Mouse (Mus musculus) lung, postnatal 0 days (tissue): ENCODE results near the gene Txndc9. TPM values are rescaled to one million over a fixed set of nuclear protein-coding genes. Genes with fewer than 3 reads are reported as not detected.
"Not testable (repeated sequence)": the region's sequence is repeated elsewhere in the genome, so short reads cannot be mapped to it uniquely, and the experiment has no call there.

Experiments used
- ATAC-seq: fragments of 200-750 bp; cut with Nextera tagmentation; 2 replicates; pipeline ENCODE4 v1.8.0; 2017; ENCODE audit warnings: moderate library complexity
- DNase-seq: peaks from one replicate; pipeline ENCODE4 v3.0.0-alpha.2; 2016; ENCODE audit warnings: low spot score
- H3K27ac ChIP-seq: fragments of 300-500 bp; sonication (generic); 2 replicates; pipeline ENCODE4 v1.5.1; 2014; ENCODE audit warnings: antibody characterized with exemption, mild to moderate bottlenecking, low read length, mixed read lengths
- H3K27me3 ChIP-seq: fragments of 300-500 bp; sonication (generic); replicated peaks from 2 replicates; pipeline ENCODE4 v1.6.1; 2014; ENCODE audit warnings: low read length, mixed read lengths; ENCODE audit not compliant: insufficient read depth
- H3K36me3 ChIP-seq: fragments of 300-500 bp; sonication (generic); 2 replicates; pipeline ENCODE4 v1.6.1; 2014; ENCODE audit warnings: low read length, mixed read lengths; ENCODE audit not compliant: insufficient read depth
- H3K4me1 ChIP-seq: fragments of 300-500 bp; sonication (generic); 2 replicates; pipeline ENCODE4 v1.6.1; 2014; ENCODE audit warnings: antibody characterized with exemption, low read depth, low read length, mixed read lengths; ENCODE audit not compliant: insufficient read depth
- H3K4me2 ChIP-seq: fragments of 300-500 bp; sonication (generic); replicated peaks from 2 replicates; pipeline ENCODE4 v1.6.1; 2014; ENCODE audit warnings: low read depth, mild to moderate bottlenecking, low read length, moderate library complexity, mixed read lengths
- H3K4me3 ChIP-seq: fragments of 300-500 bp; sonication (generic); 2 replicates; pipeline ENCODE4 v1.5.1; 2014; ENCODE audit warnings: low read depth, low read length
- H3K9ac ChIP-seq: fragments of 300-500 bp; sonication (generic); replicated peaks from 2 replicates; pipeline ENCODE4 v1.6.1; 2014; ENCODE audit warnings: low read depth, mild to moderate bottlenecking
- H3K9me3 ChIP-seq: fragments of 300-500 bp; sonication (generic); 2 replicates; pipeline ENCODE4 v1.6.1; 2016; ENCODE audit warnings: low read length, mixed read lengths
- CTCF ChIP-seq: IDR thresholded peaks from 2 replicates; pipeline ENCODE4 v1.5.1; 2016; ENCODE audit warnings: antibody characterized with exemption, mild to moderate bottlenecking
- EP300 ChIP-seq: IDR thresholded peaks from 2 replicates; pipeline ENCODE4 v1.6.1; 2016; ENCODE audit warnings: antibody characterized with exemption, mild to moderate bottlenecking, control low read depth
- WGBS: fragments of 180-500 bp; shearing (Covaris S2); extraction: QIAGEN DNeasy Blood & Tissue Kit; methylation state at CpG from one replicate; pipeline ENCODE4 v1.1.7; 2014; 5-methylcytosine and 5-hydroxymethylcytosine counted together
- polyA plus RNA-seq: library from polyadenylated mRNA; unstranded; fragments of >200 nt; fragmentation: Nextera tagmentation; extraction: Ambion mirVana; gene quantifications from 2 replicates; pipeline ENCODE4 v1.2.1, GENCODE M21; 2015

Txndc9 gene
- polyA plus RNA-seq, 1 experiment from 2014 or later: 93.3 TPM

GRCm38 (mm10) chr1:37985764-37986323 lies 11.8 kb downstream of the Txndc9 start:
- ATAC-seq: no peak
- no peaks in the 10 kb centered on the region for H3K9me3 ChIP-seq

GRCm38 (mm10) chr1:37984326-37984725 lies 13.4 kb downstream of the Txndc9 start:
- DNase-seq: no peak
- Histone ChIP-seq H3K27me3 (no peaks in the 10 kb centered on the region), H3K4me2 (no peak overlapping the region), H3K36me3 (peaks cover 22% of the 10 kb centered on the region; the same call in 1 of the 2 replicates), H3K4me3 (no peak overlapping the region), H3K9me3 (no peaks in the 10 kb centered on the region), H3K4me1 (no peaks in the 10 kb centered on the region), H3K27ac (no peak overlapping the region), H3K9ac (no peak overlapping the region)
- WGBS: 96% methylated on average over 1 of the region's 1 CpGs
- TF ChIP-seq CTCF: no peak
- no peak for TF ChIP-seq EP300
- no peak for ATAC-seq

More at GRCm38 (mm10) chr1:37985764-37986323, 11.8 kb downstream of the Txndc9 start:
- DNase-seq: peak; percentile 36
- Histone ChIP-seq H3K9ac (no peak overlapping the region), H3K27ac (no peak overlapping the region), H3K27me3 (no peaks in the 10 kb centered on the region), H3K4me1 (no peaks in the 10 kb centered on the region), H3K4me2 (no peak overlapping the region), H3K36me3 (peaks cover 30% of the 10 kb centered on the region; the same call in 1 of the 2 replicates), H3K4me3 (no peak overlapping the region)
- 87% methylated on average over 9 of the region's 9 CpGs for WGBS
- TF ChIP-seq CTCF (peak; percentile 85), EP300 (no peak)

GRCm38 (mm10) chr1:37977303-37977702 lies 20.4 kb downstream of the Txndc9 start:
- Histone ChIP-seq H3K36me3 (no peaks in the 10 kb centered on the region), H3K4me3 (no peak overlapping the region), H3K27me3 (no peaks in the 10 kb centered on the region), H3K27ac (no peak overlapping the region), H3K9ac (no peak overlapping the region), H3K4me1 (no peaks in the 10 kb centered on the region), H3K4me2 (no peak overlapping the region), H3K9me3 (no peaks in the 10 kb centered on the region)
- TF ChIP-seq EP300 (no peak), CTCF (no peak)
- ATAC-seq (no peak), DNase-seq (no peak)
- WGBS: 75% methylated on average over 7 of the region's 7 CpGs

- not testable (repeated sequence) for H3K27me3 ChIP-seq, H3K9me3 ChIP-seq, ATAC-seq, DNase-seq, H3K27ac ChIP-seq, H3K4me3 ChIP-seq, H3K4me1 ChIP-seq, H3K9ac ChIP-seq, H3K4me2 ChIP-seq, H3K36me3 ChIP-seq
- WGBS: 61% methylated on average over 9 of the region's 9 CpGs
Measured at GRCm38 (mm10) chr1:37976666-37977065, 21.0 kb downstream of the Txndc9 start.

GRCm38 (mm10) chr1:37971520-37971919 lies 26.2 kb downstream of the Txndc9 start:
- Histone ChIP-seq H3K9me3 (no peaks in the 10 kb centered on the region), H3K9ac (no peak overlapping the region), H3K4me1 (no peaks in the 10 kb centered on the region), H3K27ac (no peak overlapping the region), H3K36me3 (no peaks in the 10 kb centered on the region), H3K4me3 (no peak overlapping the region), H3K27me3 (no peaks in the 10 kb centered on the region), H3K4me2 (no peak overlapping the region)
- ATAC-seq (peak; percentile 80), DNase-seq (peak; percentile 67)
- 30% methylated on average over 4 of the region's 4 CpGs for WGBS
- TF ChIP-seq CTCF: no peak
- TF ChIP-seq EP300: no peak

GRCm38 (mm10) chr1:37968746-37969145 lies 28.9 kb downstream of the Txndc9 start:
- H3K4me1 ChIP-seq: no peaks in the 10 kb centered on the region
- no peaks in the 10 kb centered on the region for H3K27me3 ChIP-seq
- no peak overlapping the region for H3K4me3 ChIP-seq
- H3K4me2 ChIP-seq: no peak overlapping the region
- H3K27ac ChIP-seq: no peak overlapping the region
- no peak overlapping the region for H3K9ac ChIP-seq
- no peak for TF ChIP-seq CTCF
- TF ChIP-seq EP300: no peak
- H3K36me3 ChIP-seq: no peaks in the 10 kb centered on the region
- ATAC-seq: no peak
- no peak for DNase-seq
- 89% methylated on average over 6 of the region's 6 CpGs for WGBS
- no peaks in the 10 kb centered on the region for H3K9me3 ChIP-seq

- Histone ChIP-seq H3K27ac (no peak overlapping the region), H3K4me1 (no peaks in the 10 kb centered on the region), H3K27me3 (no peaks in the 10 kb centered on the region), H3K36me3 (no peaks in the 10 kb centered on the region), H3K9me3 (no peaks in the 10 kb centered on the region), H3K9ac (no peak overlapping the region), H3K4me3 (no peak overlapping the region), H3K4me2 (no peak overlapping the region)
- TF ChIP-seq CTCF: no peak
- DNase-seq: no peak
- WGBS: 61% methylated on average over 10 of the region's 10 CpGs
- ATAC-seq: no peak
Measured at GRCm38 (mm10) chr1:37965571-37965970, 32.1 kb downstream of the Txndc9 start.
